In the genomic region with DNA sequence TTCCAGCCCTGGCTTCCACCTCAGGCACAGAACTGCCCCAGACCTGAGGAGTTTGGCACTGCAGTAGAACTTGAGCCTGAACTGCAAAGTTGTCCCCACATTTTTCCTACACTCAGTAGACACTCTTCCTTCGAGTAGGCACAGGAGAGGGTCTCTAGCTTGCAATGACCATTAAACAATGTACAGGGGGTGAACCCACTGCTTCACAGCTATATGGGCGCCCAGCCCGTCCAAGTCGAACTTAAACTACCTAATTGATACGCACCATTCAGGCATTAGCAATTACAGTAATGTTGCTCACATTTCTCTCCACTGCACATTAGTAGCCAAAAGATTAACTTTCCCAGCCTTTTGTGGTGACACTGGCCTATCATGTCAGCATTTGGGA, we compare ENCODE assay signal across 8 mouse cellular contexts. TPM values are rescaled to one million over a fixed set of nuclear protein-coding genes. Genes with fewer than 3 reads are reported as not detected.
DNase-seq lines count a peak whose midpoint lies in the region; ATAC-seq and TF ChIP-seq lines count a peak whose summit lies in the region.

No protein-coding gene starts in this region.

- no peak for ATAC-seq in heart, embryonic 14.5 days (ENCODE audit: insufficient number of reproducible peaks, insufficient read depth, low FRiP score, low read depth)
- peak; percentile 65 for ATAC-seq in hindbrain, embryonic 11.5 days (ENCODE audit: low FRiP score)

- intact Hi-C loops in heart, postnatal 36 days (cut with DNase I) = loop anchor here (5.0 kb wide), 1 partner anchor 116 kb away; no protein-coding TSS in a partner anchor

- no peaks in the 10 kb centered on the region for H3K9me3 ChIP-seq in heart, embryonic 14.5 days (ENCODE audit: control insufficient read depth, low read length)
- no peaks in the 10 kb centered on the region for H3K9me3 ChIP-seq in ES-Bruce4 (replicated peaks; ENCODE audit: control insufficient read depth, insufficient read depth, low read length, poor library complexity, severe bottlenecking)
- no peaks in the 10 kb centered on the region for H3K9me3 ChIP-seq in hindbrain, embryonic 11.5 days (ENCODE audit: control insufficient read depth, low read length)
- H3K9me3 ChIP-seq in midbrain, embryonic 10.5 days (replicated peaks) = peaks cover 29% of the 10 kb centered on the region

- 64% methylated on average over 5 of the region's 5 CpGs for WGBS in heart, embryonic 14.5 days
- 73% methylated on average over 5 of the region's 5 CpGs for WGBS in hindbrain, embryonic 11.5 days
- WGBS in midbrain, embryonic 10.5 days = 75% methylated on average over 5 of the region's 5 CpGs

- H3K27ac ChIP-seq in heart, embryonic 14.5 days (replicated peaks in 1 of 2; ENCODE audit: control insufficient read depth in 1 of 2, insufficient read depth in 1 of 2, low read depth in 2 of 2, low read length in 2 of 2) = peak overlapping the region in 1 of 2 experiments; percentile 71; a peak in 1 of 4 replicates
- no peak overlapping the region for H3K27ac ChIP-seq in ES-Bruce4 (ENCODE audit: insufficient read depth, low read length)
- H3K27ac ChIP-seq in hindbrain, embryonic 11.5 days (ENCODE audit: low read depth, low read length) = no peak overlapping the region
- peak overlapping the region; percentile 91 for H3K27ac ChIP-seq in midbrain, embryonic 10.5 days (replicated peaks)

- no peak for TF ChIP-seq EP300 in ES-Bruce4 (IDR thresholded peaks at IDR 0.05; ENCODE audit: insufficient read depth, low read depth, low read length)

- H3K4me3 ChIP-seq in heart, embryonic 14.5 days (ENCODE audit: control insufficient read depth in 1 of 2, insufficient read depth in 1 of 2, low read depth in 1 of 2, low read length in 2 of 2) = peak overlapping the region; percentile 61 to 66
- peak overlapping the region; percentile 81 for H3K4me3 ChIP-seq in ES-Bruce4 (ENCODE audit: low read depth, low read length)
- H3K4me3 ChIP-seq in hindbrain, embryonic 11.5 days (ENCODE audit: low read depth, low read length) = peak overlapping the region; percentile 69
- peak overlapping the region; percentile 78 for H3K4me3 ChIP-seq in midbrain, embryonic 10.5 days

- TF ChIP-seq POLR2A in ES-Bruce4 (IDR thresholded peaks at IDR 0.05; ENCODE audit: insufficient read depth, low read length) = no peak

- peaks cover 3% of the 10 kb centered on the region; the same call in 1 of the 2 replicates for H3K36me3 ChIP-seq in heart, embryonic 14.5 days (ENCODE audit: control insufficient read depth, insufficient read depth, low read length)
- no peaks in the 10 kb centered on the region for H3K36me3 ChIP-seq in ES-Bruce4 (ENCODE audit: control insufficient read depth, insufficient read depth, low read length, poor library complexity, severe bottlenecking)
- 0 out of 2 replicates have a peak, but pooled peaks cover 2% of the 10 kb centered on the region for H3K36me3 ChIP-seq in hindbrain, embryonic 11.5 days (ENCODE audit: control insufficient read depth, insufficient read depth, low read length)
- H3K36me3 ChIP-seq in midbrain, embryonic 10.5 days = peaks cover 24% of the 10 kb centered on the region

- H3K9ac ChIP-seq in heart, embryonic 14.5 days (ENCODE audit: low read length) = peak overlapping the region; percentile 83
- H3K9ac ChIP-seq in ES-Bruce4 (ENCODE audit: low read depth, poor library complexity, severe bottlenecking) = no peak overlapping the region
- H3K9ac ChIP-seq in hindbrain, embryonic 11.5 days (ENCODE audit: low read depth, low read length) = no peak overlapping the region

- H3K4me1 ChIP-seq in heart, embryonic 14.5 days (ENCODE audit: control insufficient read depth in 2 of 2, insufficient read depth in 2 of 2, low read length in 2 of 2) = no peaks in the 10 kb centered on the region
- no peaks in the 10 kb centered on the region for H3K4me1 ChIP-seq in ES-Bruce4 (ENCODE audit: control insufficient read depth, insufficient read depth, low read length)
- H3K4me1 ChIP-seq in hindbrain, embryonic 11.5 days (replicated peaks; ENCODE audit: control insufficient read depth, insufficient read depth, low read length) = no peaks in the 10 kb centered on the region
- H3K4me1 ChIP-seq in midbrain, embryonic 10.5 days = peaks cover 10% of the 10 kb centered on the region

- H3K4me2 ChIP-seq in heart, embryonic 14.5 days (ENCODE audit: low read length) = peak overlapping the region; percentile 68
- H3K4me2 ChIP-seq in hindbrain, embryonic 11.5 days (replicated peaks; ENCODE audit: low read depth, low read length) = no peak overlapping the region

- no peaks in the 10 kb centered on the region for H3K27me3 ChIP-seq in heart, embryonic 14.5 days (ENCODE audit: control insufficient read depth, insufficient read depth, low read length)
- no peaks in the 10 kb centered on the region for H3K27me3 ChIP-seq in ES-Bruce4 (ENCODE audit: control insufficient read depth, insufficient read depth, low read length, poor library complexity, severe bottlenecking)
- no peaks in the 10 kb centered on the region for H3K27me3 ChIP-seq in hindbrain, embryonic 11.5 days (ENCODE audit: control insufficient read depth, insufficient read depth, low read length)
- H3K27me3 ChIP-seq in midbrain, embryonic 10.5 days (ENCODE audit: low read depth, poor library complexity, severe bottlenecking) = no peaks in the 10 kb centered on the region

- DNase-seq in heart, postnatal 36 days = no peak
- DNase-seq in hindbrain, embryonic 11.5 days (ENCODE audit: low spot score) = no peak
- DNase-seq in midbrain, embryonic 10.5 days (ENCODE audit: low spot score) = no peak
- DNase-seq in urinary bladder, postnatal 36 days (ENCODE audit: low spot score in 2 of 2) = no peak
- no peak for DNase-seq in left cerebral cortex, adult 18-20 months (ENCODE audit: low spot score in 2 of 2)
- no peak for DNase-seq in cerebellum, adult 8-10 months

- no peak for TF ChIP-seq CTCF in ES-Bruce4 (IDR thresholded peaks at IDR 0.05; ENCODE audit: low read depth, low read length)

RNA-seq across cellular contexts. Expression of gene Zfp938, which starts 0.3 kb away (rescaled TPM):
- 12.9 and 13.2 TPM in 2 replicates for polyA plus RNA-seq in heart, embryonic 14.5 days (2014; fragmentation: Nextera tagmentation; extraction: Ambion mirVana)
- total RNA-seq in heart, postnatal 36 days (2021) = 1 to 10 TPM; 4.9 to 5.1 TPM
- 6.1 and 7.3 TPM in 2 replicates for polyA plus RNA-seq in ES-Bruce4 (2011; ENCODE audit: insufficient read depth, insufficient read length, low read depth, missing spikeins)
- polyA plus RNA-seq in hindbrain, embryonic 11.5 days (2014; fragmentation: Nextera tagmentation; extraction: Ambion mirVana) = 16.7 and 19.9 TPM in 2 replicates
- polyA plus RNA-seq in midbrain, embryonic 10.5 days (2016; fragmentation: Nextera tagmentation; extraction: Ambion mirVana) = 16.0 and 16.2 TPM in 2 replicates
- total RNA-seq in left cerebral cortex, adult 18-20 months (2021) = 10 to 100 TPM; 21.6 to 23.4 TPM
